Mouse (Mus musculus): ENCODE measurements around the gene Cnnm4. TPM values are rescaled to one million over a fixed set of nuclear protein-coding genes. Genes with fewer than 3 reads are reported as not detected.

The Cnnm4 gene
- total and polyA plus RNA-seq, 2 experiments: 2.3 to 2.7 TPM

DNA sequence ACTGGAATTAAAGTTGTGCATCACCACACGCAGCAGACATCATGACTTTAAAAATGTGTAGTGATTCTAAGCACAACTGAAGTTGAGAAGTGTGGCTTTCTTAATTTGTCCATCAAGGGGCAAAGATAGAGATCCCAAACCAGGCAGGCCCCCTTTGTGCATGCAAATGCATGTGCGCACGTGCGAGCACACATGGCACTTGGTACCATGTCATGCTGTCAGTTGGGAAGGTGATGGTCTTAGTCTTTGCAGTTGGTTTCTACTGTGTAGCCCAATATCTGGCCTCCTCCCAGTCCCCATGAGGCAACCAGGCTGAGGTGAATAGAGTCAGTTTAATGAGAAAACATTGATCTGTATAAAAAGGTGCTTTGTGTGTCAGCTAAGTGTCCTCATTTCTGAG is 58.5 kb downstream of the Cnnm4 start:
- no peak overlapping the region for H3K9ac ChIP-seq (ENCODE audit: low read depth, low read length)
- H3K27ac ChIP-seq (replicated peaks; ENCODE audit: insufficient read depth, low read depth, low read length): no peak overlapping the region
- no peaks in the 10 kb centered on the region for H3K79me2 ChIP-seq (ENCODE audit: control insufficient read depth, insufficient read depth, low read length)
- H3K27me3 ChIP-seq (ENCODE audit: control insufficient read depth, insufficient read depth, low read length): no peaks in the 10 kb centered on the region
- no peak for DNase-seq (ENCODE audit: extremely low read depth, low read depth, low spot score)
- H3K4me3 ChIP-seq (ENCODE audit: insufficient read depth, low read depth, low read length): no peak overlapping the region
- WGBS: 96% methylated on average over 4 of the region's 4 CpGs
- peaks cover 11% of the 10 kb centered on the region for H3K4me1 ChIP-seq (ENCODE audit: control insufficient read depth, insufficient read depth, low read length)
- no peak for TF ChIP-seq CTCF (IDR thresholded peaks at IDR 0.05; ENCODE audit: low read depth, low read length)
- TF ChIP-seq POLR2A (IDR thresholded peaks at IDR 0.05; ENCODE audit: extremely low read depth, insufficient read depth, low read length): no peak
- no peaks in the 10 kb centered on the region for H3K36me3 ChIP-seq (ENCODE audit: control insufficient read depth, insufficient read depth, low read length)

GRCm38 (mm10) chr1:36530485-36530884 is 59.1 kb downstream of the Cnnm4 start:
- H3K27ac ChIP-seq (replicated peaks; ENCODE audit: insufficient read depth, low read depth, low read length): no peak overlapping the region
- H3K36me3 ChIP-seq (ENCODE audit: control insufficient read depth, insufficient read depth, low read length): no peaks in the 10 kb centered on the region
- peaks cover 12% of the 10 kb centered on the region for H3K4me1 ChIP-seq (ENCODE audit: control insufficient read depth, insufficient read depth, low read length)
- 84% methylated on average over 8 of the region's 8 CpGs for WGBS
- no peak for TF ChIP-seq POLR2A (IDR thresholded peaks at IDR 0.05; ENCODE audit: extremely low read depth, insufficient read depth, low read length)
- no peak for TF ChIP-seq CTCF (IDR thresholded peaks at IDR 0.05; ENCODE audit: low read depth, low read length)
- H3K27me3 ChIP-seq (ENCODE audit: control insufficient read depth, insufficient read depth, low read length): no peaks in the 10 kb centered on the region
- H3K9ac ChIP-seq (ENCODE audit: low read depth, low read length): no peak overlapping the region
- no peak overlapping the region for H3K4me3 ChIP-seq (ENCODE audit: insufficient read depth, low read depth, low read length)
- no peak for DNase-seq (ENCODE audit: extremely low read depth, low read depth, low spot score)
- no peaks in the 10 kb centered on the region for H3K79me2 ChIP-seq (ENCODE audit: control insufficient read depth, insufficient read depth, low read length)

- H3K4me1 ChIP-seq (ENCODE audit: control insufficient read depth, insufficient read depth, low read length): peaks cover 15% of the 10 kb centered on the region
- no peak overlapping the region for H3K9ac ChIP-seq (ENCODE audit: low read depth, low read length)
- WGBS: 94% methylated on average over 7 of the region's 7 CpGs
- no peak overlapping the region for H3K27ac ChIP-seq (replicated peaks; ENCODE audit: insufficient read depth, low read depth, low read length)
- DNase-seq (ENCODE audit: extremely low read depth, low read depth, low spot score): no peak
- H3K27me3 ChIP-seq (ENCODE audit: control insufficient read depth, insufficient read depth, low read length): no peaks in the 10 kb centered on the region
- no peaks in the 10 kb centered on the region for H3K79me2 ChIP-seq (ENCODE audit: control insufficient read depth, insufficient read depth, low read length)
- no peak overlapping the region for H3K4me3 ChIP-seq (ENCODE audit: insufficient read depth, low read depth, low read length)
- TF ChIP-seq POLR2A (IDR thresholded peaks at IDR 0.05; ENCODE audit: extremely low read depth, insufficient read depth, low read length) (no peak), CTCF (IDR thresholded peaks at IDR 0.05; ENCODE audit: low read depth, low read length) (no peak)
- H3K36me3 ChIP-seq (ENCODE audit: control insufficient read depth, insufficient read depth, low read length): no peaks in the 10 kb centered on the region
These were observed 59.5 kb downstream of the Cnnm4 start for GRCm38 (mm10) chr1:36530962-36531361.

GRCm38 (mm10) chr1:36531461-36531860 is 60.0 kb downstream of the Cnnm4 start:
- 94% methylated on average over 12 of the region's 12 CpGs for WGBS
- Histone ChIP-seq H3K4me1 (ENCODE audit: control insufficient read depth, insufficient read depth, low read length) (peaks cover 19% of the 10 kb centered on the region), H3K27me3 (ENCODE audit: control insufficient read depth, insufficient read depth, low read length) (no peaks in the 10 kb centered on the region), H3K4me3 (ENCODE audit: insufficient read depth, low read depth, low read length) (no peak overlapping the region), H3K79me2 (ENCODE audit: control insufficient read depth, insufficient read depth, low read length) (no peaks in the 10 kb centered on the region), H3K9ac (ENCODE audit: low read depth, low read length) (no peak overlapping the region), H3K27ac (replicated peaks; ENCODE audit: insufficient read depth, low read depth, low read length) (no peak overlapping the region), H3K36me3 (ENCODE audit: control insufficient read depth, insufficient read depth, low read length) (no peaks in the 10 kb centered on the region)
- DNase-seq (ENCODE audit: extremely low read depth, low read depth, low spot score): no peak
- no peak for TF ChIP-seq CTCF (IDR thresholded peaks at IDR 0.05; ENCODE audit: low read depth, low read length)
- no peak for TF ChIP-seq POLR2A (IDR thresholded peaks at IDR 0.05; ENCODE audit: extremely low read depth, insufficient read depth, low read length)

- no peak for DNase-seq (ENCODE audit: extremely low read depth, low read depth, low spot score)
- WGBS: 88% methylated on average over 6 of the region's 6 CpGs
- no peak overlapping the region for H3K4me3 ChIP-seq (ENCODE audit: insufficient read depth, low read depth, low read length)
- no peaks in the 10 kb centered on the region for H3K27me3 ChIP-seq (ENCODE audit: control insufficient read depth, insufficient read depth, low read length)
- H3K9ac ChIP-seq (ENCODE audit: low read depth, low read length): no peak overlapping the region
- H3K4me1 ChIP-seq (ENCODE audit: control insufficient read depth, insufficient read depth, low read length): peaks cover 15% of the 10 kb centered on the region
- no peaks in the 10 kb centered on the region for H3K79me2 ChIP-seq (ENCODE audit: control insufficient read depth, insufficient read depth, low read length)
- no peak overlapping the region for H3K27ac ChIP-seq (replicated peaks; ENCODE audit: insufficient read depth, low read depth, low read length)
- TF ChIP-seq POLR2A (IDR thresholded peaks at IDR 0.05; ENCODE audit: extremely low read depth, insufficient read depth, low read length): no peak
- no peak for TF ChIP-seq CTCF (IDR thresholded peaks at IDR 0.05; ENCODE audit: low read depth, low read length)
- H3K36me3 ChIP-seq (ENCODE audit: control insufficient read depth, insufficient read depth, low read length): no peaks in the 10 kb centered on the region
These were observed 62.1 kb downstream of the Cnnm4 start for GRCm38 (mm10) chr1:36533546-36533945.

GRCm38 (mm10) chr1:36534595-36535058 is 63.2 kb downstream of the Cnnm4 start:
- Histone ChIP-seq H3K36me3 (ENCODE audit: control insufficient read depth, insufficient read depth, low read length) (no peaks in the 10 kb centered on the region), H3K4me1 (ENCODE audit: control insufficient read depth, insufficient read depth, low read length) (peaks cover 19% of the 10 kb centered on the region), H3K79me2 (ENCODE audit: control insufficient read depth, insufficient read depth, low read length) (no peaks in the 10 kb centered on the region), H3K27ac (replicated peaks; ENCODE audit: insufficient read depth, low read depth, low read length) (no peak overlapping the region), H3K27me3 (ENCODE audit: control insufficient read depth, insufficient read depth, low read length) (no peaks in the 10 kb centered on the region), H3K9ac (ENCODE audit: low read depth, low read length) (no peak overlapping the region), H3K4me3 (ENCODE audit: insufficient read depth, low read depth, low read length) (no peak overlapping the region)
- TF ChIP-seq CTCF (IDR thresholded peaks at IDR 0.05; ENCODE audit: low read depth, low read length): no peak
- DNase-seq (ENCODE audit: extremely low read depth, low read depth, low spot score): peak; percentile 19
- WGBS: 42% methylated on average over 6 of the region's 6 CpGs

Measured in liver, adult 2 months (tissue).